Mouse (Mus musculus) forebrain, embryonic 10.5 days (tissue): ENCODE measurements around the gene Wnk4. TPM values are rescaled to one million over a fixed set of nuclear protein-coding genes. Genes with fewer than 3 reads are reported as not detected.

Experiments used
- DNase-seq: peaks from one replicate; pipeline ENCODE4 v3.0.0-alpha.2; 2017; ENCODE audit warnings: low spot score; ENCODE audit errors: extremely low spot score
- H3K27ac ChIP-seq: fragments of 300-500 bp; sonication (generic); 2 replicates; pipeline ENCODE4 v1.5.1; 2016; ENCODE audit warnings: mild to moderate bottlenecking
- H3K27me3 ChIP-seq: fragments of 300-500 bp; sonication (generic); 2 replicates; pipeline ENCODE4 v1.6.1; 2016; ENCODE audit warnings: mild to moderate bottlenecking; ENCODE audit not compliant: poor library complexity, severe bottlenecking
- H3K36me3 ChIP-seq: fragments of 300-500 bp; sonication (generic); replicated peaks from 2 replicates; pipeline ENCODE4 v1.6.1; 2016; ENCODE audit warnings: mild to moderate bottlenecking, moderate library complexity
- H3K4me1 ChIP-seq: fragments of 300-500 bp; sonication (generic); 2 replicates; pipeline ENCODE4 v1.6.1; 2016
- H3K4me3 ChIP-seq: fragments of 300-500 bp; sonication (generic); 2 replicates; pipeline ENCODE4 v1.5.1; 2016; ENCODE audit warnings: mild to moderate bottlenecking, moderate library complexity
- H3K9me3 ChIP-seq: fragments of 300-500 bp; sonication (generic); 2 replicates; pipeline ENCODE4 v1.6.1; 2016; ENCODE audit warnings: mild to moderate bottlenecking, moderate library complexity
- WGBS: fragments of 180-500 bp; shearing (Covaris S2); methylation state at CpG from one replicate; pipeline ENCODE4 v1.1.7; 2016; 5-methylcytosine and 5-hydroxymethylcytosine counted together
- polyA plus RNA-seq: library from polyadenylated mRNA; unstranded; fragments of >200 nt; fragmentation: Nextera tagmentation; extraction: Ambion mirVana; gene quantifications from 2 replicates; pipeline ENCODE4 v1.2.1, GENCODE M21; 2016

Wnk4 gene
- polyA plus RNA-seq, 1 experiment from 2014 or later = 5.4 TPM

GRCm38 (mm10) chr11:101291231-101291630 is 30.9 kb downstream of the Wnk4 start:
- no peak overlapping the region for H3K4me3 ChIP-seq
- no peaks in the 10 kb centered on the region for H3K4me1 ChIP-seq
- H3K27me3 ChIP-seq = no peaks in the 10 kb centered on the region
- 96% methylated on average over 8 of the region's 8 CpGs for WGBS
- no peaks in the 10 kb centered on the region for H3K9me3 ChIP-seq
- peaks cover 98% of the 10 kb centered on the region for H3K36me3 ChIP-seq
- DNase-seq = no peak
- H3K27ac ChIP-seq = no peak overlapping the region

- H3K36me3 ChIP-seq = peaks cover 97% of the 10 kb centered on the region
- no peak overlapping the region for H3K27ac ChIP-seq
- WGBS = 94% methylated on average over 8 of the region's 8 CpGs
- no peaks in the 10 kb centered on the region for H3K9me3 ChIP-seq
- DNase-seq = no peak
- no peaks in the 10 kb centered on the region for H3K27me3 ChIP-seq
- H3K4me3 ChIP-seq = no peak overlapping the region
- H3K4me1 ChIP-seq = peaks cover under 1% of the 10 kb centered on the region; the same call in 1 of the 2 replicates
Observed at GRCm38 (mm10) chr11:101295191-101295590, 34.8 kb downstream of the Wnk4 start.

- Histone ChIP-seq H3K27me3 (no peaks in the 10 kb centered on the region), H3K27ac (no peak overlapping the region), H3K9me3 (no peaks in the 10 kb centered on the region), H3K4me3 (peak overlapping the region; percentile 95), H3K36me3 (peaks cover 42% of the 10 kb centered on the region), H3K4me1 (peaks cover 22% of the 10 kb centered on the region)
- 69% methylated on average over 7 of the region's 7 CpGs for WGBS
- DNase-seq = no peak
Observed at GRCm38 (mm10) chr11:101300881-101301280, 40.5 kb downstream of the Wnk4 start.

GRCm38 (mm10) chr11:101301299-101302003 is 41.1 kb downstream of the Wnk4 start:
- 16% methylated on average over 26 of the region's 26 CpGs for WGBS
- DNase-seq = no peak

GRCm38 (mm10) chr11:101302004-101302798 is 41.8 kb downstream of the Wnk4 start, which contains the start of gene Becn1:
TSS of gene Becn1 (minus strand) at chr11:101302286.
- no peaks in the 10 kb centered on the region for H3K9me3 ChIP-seq
- peaks cover 30% of the 10 kb centered on the region for H3K36me3 ChIP-seq
- H3K4me1 ChIP-seq = peaks cover 22% of the 10 kb centered on the region
- DNase-seq = peak; percentile 96
- no peaks in the 10 kb centered on the region for H3K27me3 ChIP-seq
- peak within 1 kb of the TSS; percentile 87 for H3K27ac ChIP-seq
- H3K4me3 ChIP-seq = peak within 1 kb of the TSS; percentile 95
- 7% methylated on average over 39 of the region's 39 CpGs for WGBS

More at GRCm38 (mm10) chr11:101301299-101302003, 41.1 kb downstream of the Wnk4 start:
- H3K27me3 ChIP-seq = no peaks in the 10 kb centered on the region
- H3K9me3 ChIP-seq = no peaks in the 10 kb centered on the region
- H3K27ac ChIP-seq = peak overlapping the region; percentile 87
- peaks cover 22% of the 10 kb centered on the region for H3K4me1 ChIP-seq
- H3K36me3 ChIP-seq = peaks cover 36% of the 10 kb centered on the region
- peak overlapping the region; percentile 95 for H3K4me3 ChIP-seq

GRCm38 (mm10) chr11:101307744-101308143 is 47.4 kb downstream of the Wnk4 start:
- 47% methylated on average over 5 of the region's 5 CpGs for WGBS
- Histone ChIP-seq H3K9me3 (no peaks in the 10 kb centered on the region), H3K4me3 (no peak overlapping the region), H3K36me3 (no peaks in the 10 kb centered on the region), H3K27me3 (no peaks in the 10 kb centered on the region), H3K4me1 (no peaks in the 10 kb centered on the region), H3K27ac (no peak overlapping the region)
- no peak for DNase-seq

- H3K27me3 ChIP-seq = no peaks in the 10 kb centered on the region
- H3K9me3 ChIP-seq = no peaks in the 10 kb centered on the region
- H3K27ac ChIP-seq = no peak overlapping the region
- no peak for DNase-seq
- H3K4me3 ChIP-seq = no peak overlapping the region
- no peaks in the 10 kb centered on the region for H3K36me3 ChIP-seq
- WGBS = 90% methylated on average over 3 of the region's 3 CpGs
- peaks cover 3% of the 10 kb centered on the region; the same call in 1 of the 2 replicates for H3K4me1 ChIP-seq
Observed at GRCm38 (mm10) chr11:101311083-101311482, 50.7 kb downstream of the Wnk4 start.

- H3K4me1 ChIP-seq = peaks cover 11% of the 10 kb centered on the region
- DNase-seq = no peak
- WGBS = 78% methylated on average over 3 of the region's 3 CpGs
- no peak overlapping the region for H3K27ac ChIP-seq
- no peak overlapping the region for H3K4me3 ChIP-seq
- no peaks in the 10 kb centered on the region for H3K27me3 ChIP-seq
- H3K36me3 ChIP-seq = no peaks in the 10 kb centered on the region
- no peaks in the 10 kb centered on the region for H3K9me3 ChIP-seq
Observed at GRCm38 (mm10) chr11:101312150-101312549, 51.8 kb downstream of the Wnk4 start.

- H3K27me3 ChIP-seq = no peaks in the 10 kb centered on the region
- H3K36me3 ChIP-seq = peaks cover 21% of the 10 kb centered on the region
- H3K4me1 ChIP-seq = peaks cover 20% of the 10 kb centered on the region
- WGBS = 94% methylated on average over 1 of the region's 1 CpGs
- no peak overlapping the region for H3K27ac ChIP-seq
- H3K4me3 ChIP-seq = no peak overlapping the region
- no peak for DNase-seq
- no peaks in the 10 kb centered on the region for H3K9me3 ChIP-seq
Observed at GRCm38 (mm10) chr11:101314567-101314966, 54.2 kb downstream of the Wnk4 start.

GRCm38 (mm10) chr11:101315082-101315650 is 54.8 kb downstream of the Wnk4 start:
- DNase-seq = no peak
- Histone ChIP-seq H3K36me3 (peaks cover 27% of the 10 kb centered on the region), H3K4me3 (peak overlapping the region; percentile 99), H3K27me3 (no peaks in the 10 kb centered on the region), H3K27ac (peak overlapping the region; percentile 94), H3K4me1 (peaks cover 20% of the 10 kb centered on the region), H3K9me3 (no peaks in the 10 kb centered on the region)
- WGBS = 85% methylated on average over 8 of the region's 8 CpGs

- Histone ChIP-seq H3K4me3 (peak within 1 kb of the TSS; percentile 99), H3K27me3 (no peaks in the 10 kb centered on the region), H3K4me1 (peaks cover 20% of the 10 kb centered on the region), H3K36me3 (peaks cover 34% of the 10 kb centered on the region), H3K9me3 (no peaks in the 10 kb centered on the region), H3K27ac (peak within 1 kb of the TSS; percentile 94)
- DNase-seq = peak; percentile 95
- WGBS = under 1% methylated on average over 62 of the region's 62 CpGs
Observed at GRCm38 (mm10) chr11:101315665-101316500, 55.5 kb downstream of the Wnk4 start, which contains the start of gene Psme3. TSS of gene Psme3 (plus strand) at chr11:101316213.

GRCm38 (mm10) chr11:101316501-101316917 is 56.1 kb downstream of the Wnk4 start:
- DNase-seq = no peak

More at GRCm38 (mm10) chr11:101316501-101316917, 56.1 kb downstream of the Wnk4 start:
- under 1% methylated on average over 17 of the region's 17 CpGs for WGBS
- Histone ChIP-seq H3K27ac (peak overlapping the region; percentile 94), H3K9me3 (no peaks in the 10 kb centered on the region), H3K27me3 (no peaks in the 10 kb centered on the region), H3K4me3 (peak overlapping the region; percentile 99), H3K4me1 (peaks cover 20% of the 10 kb centered on the region), H3K36me3 (peaks cover 41% of the 10 kb centered on the region)
